Mouse (Mus musculus) CH12.LX (cell line): ENCODE data around the gene Mgat5b.

Experiments
- CHD1 ChIP-seq: IDR thresholded peaks from 2 replicates; pipeline ENCODE4 v1.6.1; 2012; ENCODE audit warnings: low read depth, low read length, improper control_type of control experiment, inconsistent platforms
- CTCF ChIP-seq, 2 experiments: IDR thresholded peaks in 1 of 2; conservative IDR thresholded peaks in 1 of 2; 2 replicates each; pipeline ENCODE4 v1.5.1; 2011 to 2012; ENCODE audit warnings: low read depth in 2 of 2, low read length in 2 of 2, improper control_type of control experiment in 1 of 2, inconsistent platforms in 1 of 2, mild to moderate bottlenecking in 1 of 2, moderate library complexity in 1 of 2
- EP300 ChIP-seq: IDR thresholded peaks from 2 replicates; pipeline ENCODE4 v1.6.1; 2011; ENCODE audit warnings: low read length, improper control_type of control experiment
- ETS1 ChIP-seq: conservative IDR thresholded peaks from 2 replicates; pipeline ENCODE4 v1.6.1; 2012; ENCODE audit warnings: low read depth, mild to moderate bottlenecking, inconsistent platforms, low read length, improper control_type of control experiment, moderate library complexity
- IRF4 ChIP-seq: IDR thresholded peaks from 2 replicates; pipeline ENCODE4 v1.6.1; 2014; ENCODE audit warnings: low read depth, mild to moderate bottlenecking, inconsistent platforms, low read length, improper control_type of control experiment
- MAX ChIP-seq: IDR thresholded peaks from 2 replicates; pipeline ENCODE4 v1.6.1; 2011; ENCODE audit warnings: low read length, improper control_type of control experiment
- POLR2A ChIP-seq: IDR thresholded peaks from 2 replicates; pipeline ENCODE4 v1.6.1; 2011; ENCODE audit warnings: low read depth, mild to moderate bottlenecking, improper control_type of control experiment, low read length
- ZNF384 ChIP-seq: IDR thresholded peaks from 2 replicates; pipeline ENCODE4 v1.6.1; 2012; ENCODE audit warnings: low read depth, low read length, improper control_type of control experiment, inconsistent platforms

DNA sequence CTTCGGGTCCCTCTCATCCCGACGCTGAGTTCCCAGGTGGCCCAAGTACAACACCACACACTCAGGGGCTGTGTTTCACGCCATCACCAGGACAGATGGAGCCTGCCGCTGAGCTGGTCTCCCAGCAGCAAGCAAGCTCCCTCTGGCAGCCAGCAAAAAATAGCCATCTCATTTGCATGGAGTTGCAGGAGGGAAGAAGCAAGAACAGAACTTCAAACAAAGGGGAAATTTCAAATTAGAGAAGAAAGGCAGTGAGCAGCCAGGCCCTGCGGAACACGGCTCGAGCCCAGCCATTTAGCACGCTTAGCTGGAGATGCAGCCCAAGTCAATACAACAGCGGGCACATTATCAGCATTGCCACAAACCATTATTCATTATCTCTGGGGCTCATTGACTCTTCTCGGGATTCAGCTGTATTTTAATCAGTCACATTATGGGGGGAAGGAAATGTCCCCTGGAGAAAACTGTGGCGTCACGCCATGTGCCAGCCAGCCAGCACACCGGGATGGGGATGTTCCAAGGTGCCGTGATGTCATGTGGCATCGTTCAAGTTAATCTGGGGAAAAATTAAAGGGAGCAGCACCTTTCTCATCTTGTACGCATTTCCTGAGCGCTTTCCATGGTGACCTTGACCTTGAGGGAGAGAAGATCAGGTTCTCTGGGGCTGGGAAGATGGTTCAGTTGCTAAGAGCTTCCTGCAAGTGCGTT, 110.4 kb downstream of the Mgat5b start:
- TF ChIP-seq MAX, result peak; percentile 65; the same call in 1 of the 2 replicates
- peak; percentile 60; the same call in 1 of the 2 replicates for TF ChIP-seq IRF4
- peak in 1 of 2 experiments; percentile 3; a peak in 1 of 4 replicates for TF ChIP-seq CTCF (conservative IDR thresholded peaks at IDR 0.05 in 1 of 2, IDR thresholded peaks at IDR 0.05 in 1 of 2; ENCODE audit: low read depth in 2 of 2, low read length in 2 of 2)
- TF ChIP-seq POLR2A, result no peak
- TF ChIP-seq EP300, result peak; percentile 46
- TF ChIP-seq ETS1, result 0 out of 2 replicates have a peak, but pooled peaks have one; percentile 42
- no peak for TF ChIP-seq CHD1
- TF ChIP-seq ZNF384, result no peak
